ENCODE assay signal across 28 mouse cellular contexts in genomic region chr3:30777984-30778383, GRCm38 (mm10). TPM values are rescaled to one million over a fixed set of nuclear protein-coding genes. Genes with fewer than 3 reads are reported as not detected.
"Had no signal": no experiment of that assay in that cellular context is flagged by ENCODE, and none has a peak within 500 bp of the region (broad histone marks: within the 10 kb centered on the region; RNA-seq: fewer than 3 reads in every experiment).

No protein-coding gene starts in this region.

- H3K9ac ChIP-seq: kidney, embryonic 15.5 days; lung, embryonic 15.5 days; midbrain, embryonic 13.5 days; neural tube, embryonic 13.5 days; stomach, embryonic 15.5 days had no signal

- ATAC-seq: midbrain, embryonic 13.5 days; midbrain, embryonic 16.5 days had no signal

- H3K27ac ChIP-seq: kidney, embryonic 15.5 days; lung, embryonic 15.5 days; midbrain, embryonic 10.5 days; midbrain, embryonic 13.5 days; neural tube, embryonic 13.5 days; stomach, embryonic 15.5 days had no signal

- H3K4me1 ChIP-seq: kidney, embryonic 15.5 days; lung, embryonic 15.5 days; megakaryocyte, embryonic 14.5 days; midbrain, embryonic 10.5 days; midbrain, embryonic 13.5 days; neural tube, embryonic 13.5 days; stomach, embryonic 15.5 days had no signal

- H3K36me3 ChIP-seq: kidney, embryonic 15.5 days; lung, embryonic 15.5 days; midbrain, embryonic 10.5 days; midbrain, embryonic 13.5 days; neural tube, embryonic 13.5 days; stomach, embryonic 15.5 days had no signal

- H3K9me3 ChIP-seq: kidney, embryonic 15.5 days; lung, embryonic 15.5 days; megakaryocyte, embryonic 14.5 days; midbrain, embryonic 10.5 days; midbrain, embryonic 13.5 days; neural tube, embryonic 13.5 days; stomach, embryonic 15.5 days had no signal

- H3K4me2 ChIP-seq: kidney, embryonic 15.5 days; lung, embryonic 15.5 days; midbrain, embryonic 13.5 days; neural tube, embryonic 13.5 days; stomach, embryonic 15.5 days had no signal

- H3K27me3 ChIP-seq: kidney, embryonic 15.5 days; lung, embryonic 15.5 days; midbrain, embryonic 13.5 days; neural tube, embryonic 13.5 days; stomach, embryonic 15.5 days had no signal

- DNase-seq: kidney, adult 11 months; kidney, adult 8-10 months; kidney, postnatal 10 days; kidney, postnatal 36 days; lung, adult 18-20 months; lung, postnatal 10 days; lung, postnatal 36 days; retina, postnatal 1 day; spleen, adult 18-20 months; thymus, postnatal 25 days had no signal

- H3K4me3 ChIP-seq: kidney, embryonic 15.5 days; lung, embryonic 15.5 days; megakaryocyte, embryonic 14.5 days; midbrain, embryonic 10.5 days; midbrain, embryonic 13.5 days; myocyte; neural tube, embryonic 13.5 days; stomach, embryonic 15.5 days had no signal

RNA-seq across cellular contexts. Expression of gene Samd7, which starts 31.9 kb away (rescaled TPM):
- total RNA-seq: layer of hippocampus, adult 8-10 months; left cerebral cortex, postnatal 10 days; left cerebral cortex, postnatal 36 days; monocyte, adult 5-6 weeks; neutrophil, adult 5-6 weeks had no signal
- polyA plus RNA-seq: intestine, embryonic 14.5 days; kidney, embryonic 15.5 days; limb, embryonic 11.5 days; limb, embryonic 14.5 days; lung, embryonic 15.5 days; midbrain, embryonic 10.5 days; midbrain, embryonic 13.5 days; myocyte; neural tube, embryonic 13.5 days; stomach, embryonic 15.5 days; thymus, postnatal 0 days had no signal
